Mouse (Mus musculus) heart, adult 2 months (tissue): Measurements from ENCODE around the gene Coq8b.

ENCODE experiments used
- CTCF ChIP-seq: fragments of 200-600 bp; IDR thresholded peaks from 2 replicates; pipeline ENCODE4 v1.8.1; 2022; ENCODE audit warnings: antibody characterized with exemption, mild to moderate bottlenecking, moderate library complexity
- EP300 ChIP-seq: fragments of 200-500 bp; IDR thresholded peaks from 2 replicates; pipeline ENCODE4 v1.6.1; 2011; ENCODE audit warnings: low read depth, low read length, control low read depth; ENCODE audit not compliant: insufficient read depth
- POLR2A ChIP-seq: fragments of 200-500 bp; IDR thresholded peaks from 2 replicates; pipeline ENCODE4 v1.6.1; 2011; ENCODE audit warnings: mild to moderate bottlenecking, low read depth, low read length, control low read depth; ENCODE audit not compliant: insufficient read depth

GRCm38 (mm10) chr7:27257852-27258204 lies 25.0 kb downstream of the Coq8b start:
- no peak for TF ChIP-seq CTCF
- TF ChIP-seq EP300, result no peak
- no peak for TF ChIP-seq POLR2A
